Mouse (Mus musculus) erythroblast, embryonic 14.5 days (primary cell): Measurements from ENCODE around the gene Gm47955.

Source experiments
- GATA1 ChIP-seq: IDR thresholded peaks from 2 replicates; pipeline ENCODE4 v1.6.1; 2012; ENCODE audit warnings: low read length, inconsistent platforms, mixed read lengths
- TAL1 ChIP-seq: IDR thresholded peaks from 3 replicates; pipeline ENCODE4 v1.6.1; 2012; ENCODE audit warnings: low read length, inconsistent platforms, mixed read lengths

- no peak for TF ChIP-seq TAL1
- no peak for TF ChIP-seq GATA1
Observed at GRCm38 (mm10) chr1:82993947-82994346, 33.9 kb downstream of the Gm47955 start.
